Mouse (Mus musculus) forebrain, embryonic 13.5 days (tissue): ENCODE data around the gene Fbxo46. TPM values are rescaled to one million over a fixed set of nuclear protein-coding genes. Genes with fewer than 3 reads are reported as not detected.
"Not testable (repeated sequence)": the region's sequence is repeated elsewhere in the genome, so short reads cannot be mapped to it uniquely, and the experiment has no call there.

Experiments used
- ATAC-seq: fragments of 200-750 bp; cut with Nextera tagmentation; 2 replicates; pipeline ENCODE4 v1.8.0; 2017
- H3K27ac ChIP-seq: fragments of 300-500 bp; sonication (generic); 2 replicates; pipeline ENCODE4 v1.5.1; 2015; ENCODE audit warnings: inconsistent platforms, mild to moderate bottlenecking, moderate library complexity
- H3K27me3 ChIP-seq: fragments of 300-500 bp; sonication (generic); 2 replicates; pipeline ENCODE4 v1.6.1; 2015; ENCODE audit warnings: mild to moderate bottlenecking, inconsistent platforms
- H3K36me3 ChIP-seq: fragments of 300-500 bp; sonication (generic); 2 replicates; pipeline ENCODE4 v1.6.1; 2015; ENCODE audit warnings: mild to moderate bottlenecking, inconsistent platforms; ENCODE audit not compliant: poor library complexity, severe bottlenecking
- H3K4me1 ChIP-seq: fragments of 300-500 bp; sonication (generic); 2 replicates; pipeline ENCODE4 v1.6.1; 2015; ENCODE audit warnings: inconsistent platforms
- H3K4me2 ChIP-seq: fragments of 300-500 bp; sonication (generic); 2 replicates; pipeline ENCODE4 v1.6.1; 2015; ENCODE audit warnings: inconsistent platforms, mild to moderate bottlenecking, moderate library complexity
- H3K4me3 ChIP-seq: fragments of 300-500 bp; sonication (generic); 2 replicates; pipeline ENCODE4 v1.5.1; 2015; ENCODE audit warnings: mild to moderate bottlenecking, inconsistent platforms
- H3K9ac ChIP-seq: fragments of 300-500 bp; sonication (generic); 2 replicates; pipeline ENCODE4 v1.6.1; 2015; ENCODE audit warnings: mild to moderate bottlenecking, inconsistent platforms
- H3K9me3 ChIP-seq: fragments of 300-500 bp; sonication (generic); replicated peaks from 2 replicates; pipeline ENCODE4 v1.6.1; 2016; ENCODE audit warnings: inconsistent platforms
- WGBS: fragments of 180-500 bp; shearing (Covaris S2); methylation state at CpG from one replicate; pipeline ENCODE4 v1.1.7; 2015; 5-methylcytosine and 5-hydroxymethylcytosine counted together
- polyA plus RNA-seq: library from polyadenylated mRNA; unstranded; fragments of >200 nt; fragmentation: Nextera tagmentation; extraction: Ambion mirVana; gene quantifications from 2 replicates; pipeline ENCODE4 v1.2.1, GENCODE M21; 2015

Gene Fbxo46
- polyA plus RNA-seq, 1 experiment from 2014 or later = 19.1 TPM

GRCm38 (mm10) chr7:19137380-19137779, 17.7 kb downstream of the Fbxo46 start:
- no peak overlapping the region for H3K9ac ChIP-seq
- no peak overlapping the region for H3K4me3 ChIP-seq
- H3K27ac ChIP-seq = no peak overlapping the region
- no peaks in the 10 kb centered on the region for H3K27me3 ChIP-seq
- H3K4me2 ChIP-seq = no peak overlapping the region
- WGBS = 46% methylated on average over 5 of the region's 5 CpGs
- no peak for ATAC-seq
- H3K9me3 ChIP-seq = no peaks in the 10 kb centered on the region
- peaks cover 78% of the 10 kb centered on the region for H3K36me3 ChIP-seq
- no peaks in the 10 kb centered on the region for H3K4me1 ChIP-seq

- Histone ChIP-seq H3K27ac (no peak overlapping the region), H3K4me3 (no peak overlapping the region), H3K9me3 (no peaks in the 10 kb centered on the region), H3K4me1 (peaks cover 31% of the 10 kb centered on the region), H3K9ac (no peak overlapping the region), H3K27me3 (no peaks in the 10 kb centered on the region), H3K4me2 (no peak overlapping the region), H3K36me3 (peaks cover 19% of the 10 kb centered on the region)
- WGBS = 90% methylated on average over 10 of the region's 10 CpGs
- ATAC-seq = no peak
Measured at GRCm38 (mm10) chr7:19146793-19147192, 27.1 kb downstream of the Fbxo46 start.

- Histone ChIP-seq H3K9ac (peak overlapping the region; percentile 34), H3K4me3 (peak overlapping the region; percentile 70; the same call in 1 of the 2 replicates)
- no peak for ATAC-seq
Measured at GRCm38 (mm10) chr7:19147497-19148045, 27.9 kb downstream of the Fbxo46 start.

GRCm38 (mm10) chr7:19148180-19148874, 28.7 kb downstream of the Fbxo46 start:
- WGBS = 14% methylated on average over 20 of the region's 20 CpGs
- ATAC-seq = no peak
- H3K4me3 ChIP-seq = peak overlapping the region; percentile 70
- H3K27ac ChIP-seq = peak overlapping the region; percentile 86
- H3K9ac ChIP-seq = peak overlapping the region; percentile 71
- H3K27me3 ChIP-seq = no peaks in the 10 kb centered on the region
- H3K4me2 ChIP-seq = peak overlapping the region; percentile 86
- H3K4me1 ChIP-seq = peaks cover 31% of the 10 kb centered on the region
- H3K9me3 ChIP-seq = no peaks in the 10 kb centered on the region
- peaks cover 22% of the 10 kb centered on the region for H3K36me3 ChIP-seq

More at GRCm38 (mm10) chr7:19147497-19148045, 27.9 kb downstream of the Fbxo46 start:
- WGBS = 56% methylated on average over 6 of the region's 6 CpGs
- no peak overlapping the region for H3K27ac ChIP-seq
- H3K9me3 ChIP-seq = no peaks in the 10 kb centered on the region
- peak overlapping the region; percentile 86 for H3K4me2 ChIP-seq
- H3K36me3 ChIP-seq = peaks cover 20% of the 10 kb centered on the region
- peaks cover 31% of the 10 kb centered on the region for H3K4me1 ChIP-seq
- H3K27me3 ChIP-seq = no peaks in the 10 kb centered on the region

- WGBS = under 1% methylated on average over 43 of the region's 43 CpGs
- peak within 1 kb of the TSS; percentile 84 for H3K9ac ChIP-seq
- H3K4me3 ChIP-seq = peak within 1 kb of the TSS; percentile 70
- peaks cover 29% of the 10 kb centered on the region for H3K36me3 ChIP-seq
- peaks cover 31% of the 10 kb centered on the region for H3K4me1 ChIP-seq
- H3K27ac ChIP-seq = peak within 1 kb of the TSS; percentile 86
- peak within 1 kb of the TSS; percentile 86 for H3K4me2 ChIP-seq
- no peaks in the 10 kb centered on the region for H3K27me3 ChIP-seq
- ATAC-seq = peak; percentile 97
- H3K9me3 ChIP-seq = no peaks in the 10 kb centered on the region
Measured at GRCm38 (mm10) chr7:19148875-19149541, 29.3 kb downstream of the Fbxo46 start, which contains the start of gene Qpctl. Gene Qpctl (minus strand): TSS chr7:19149291.

- Histone ChIP-seq H3K4me3 (peak within 1 kb of the TSS; percentile 70), H3K4me2 (peak within 1 kb of the TSS; percentile 86), H3K9ac (peak within 1 kb of the TSS; percentile 84), H3K9me3 (no peaks in the 10 kb centered on the region), H3K27ac (peak within 1 kb of the TSS; percentile 86), H3K36me3 (peaks cover 35% of the 10 kb centered on the region), H3K27me3 (no peaks in the 10 kb centered on the region), H3K4me1 (peaks cover 31% of the 10 kb centered on the region)
- WGBS = under 1% methylated on average over 24 of the region's 24 CpGs
- ATAC-seq = peak; percentile 92
Measured at GRCm38 (mm10) chr7:19149626-19150025, 30.0 kb downstream of the Fbxo46 start, which contains the start of gene Snrpd2. Gene Snrpd2 (plus strand): TSS chr7:19149722.

GRCm38 (mm10) chr7:19151121-19151520, 31.5 kb downstream of the Fbxo46 start:
- WGBS = 90% methylated on average over 10 of the region's 10 CpGs
- not testable (repeated sequence) for H3K9ac ChIP-seq, H3K27me3 ChIP-seq, ATAC-seq, H3K27ac ChIP-seq, H3K9me3 ChIP-seq
- H3K4me3 ChIP-seq = peak overlapping the region; percentile 70; the same call in 1 of the 2 replicates
- H3K4me1 ChIP-seq = peaks cover 31% of the 10 kb centered on the region
- H3K36me3 ChIP-seq = peaks cover 37% of the 10 kb centered on the region
- peak overlapping the region; percentile 86; the same call in 1 of the 2 replicates for H3K4me2 ChIP-seq

GRCm38 (mm10) chr7:19154796-19155195, 35.1 kb downstream of the Fbxo46 start:
- Histone ChIP-seq H3K27ac (no peak overlapping the region), H3K9ac (no peak overlapping the region), H3K36me3 (peaks cover 37% of the 10 kb centered on the region), H3K4me3 (no peak overlapping the region), H3K9me3 (no peaks in the 10 kb centered on the region), H3K27me3 (peaks cover 12% of the 10 kb centered on the region), H3K4me1 (peaks cover 36% of the 10 kb centered on the region), H3K4me2 (no peak overlapping the region)
- 72% methylated on average over 8 of the region's 8 CpGs for WGBS
- ATAC-seq = no peak

- Histone ChIP-seq H3K36me3 (peaks cover 37% of the 10 kb centered on the region), H3K27me3 (peaks cover 23% of the 10 kb centered on the region), H3K4me1 (peaks cover 34% of the 10 kb centered on the region), H3K9me3 (no peaks in the 10 kb centered on the region), H3K4me2 (no peak overlapping the region), H3K9ac (no peak overlapping the region), H3K4me3 (no peak overlapping the region), H3K27ac (no peak overlapping the region)
- no peak for ATAC-seq
- WGBS = 60% methylated on average over 13 of the region's 13 CpGs
Measured at GRCm38 (mm10) chr7:19155825-19156475, 36.3 kb downstream of the Fbxo46 start.

- peak overlapping the region; percentile 45; the same call in 1 of the 2 replicates for H3K9ac ChIP-seq
- peak overlapping the region; percentile 81 for H3K27ac ChIP-seq
- no peaks in the 10 kb centered on the region for H3K9me3 ChIP-seq
- H3K4me3 ChIP-seq = peak overlapping the region; percentile 24
- peaks cover 30% of the 10 kb centered on the region for H3K4me1 ChIP-seq
- peak; percentile 77 for ATAC-seq
- H3K27me3 ChIP-seq = peaks cover 26% of the 10 kb centered on the region
- 6% methylated on average over 30 of the region's 30 CpGs for WGBS
- H3K4me2 ChIP-seq = peak overlapping the region; percentile 54
- H3K36me3 ChIP-seq = peaks cover 28% of the 10 kb centered on the region
Measured at GRCm38 (mm10) chr7:19157160-19157800, 37.6 kb downstream of the Fbxo46 start.

GRCm38 (mm10) chr7:19158601-19159000, 38.9 kb downstream of the Fbxo46 start:
- H3K4me1 ChIP-seq = peaks cover 30% of the 10 kb centered on the region
- 64% methylated on average over 11 of the region's 11 CpGs for WGBS
- no peaks in the 10 kb centered on the region for H3K9me3 ChIP-seq
- no peak overlapping the region for H3K4me2 ChIP-seq
- no peak overlapping the region for H3K4me3 ChIP-seq
- H3K36me3 ChIP-seq = peaks cover 15% of the 10 kb centered on the region
- H3K27ac ChIP-seq = no peak overlapping the region; the same call in 1 of the 2 replicates
- ATAC-seq = peak; percentile 29; the same call in 1 of the 2 replicates
- H3K9ac ChIP-seq = peak overlapping the region; percentile 26; the same call in 1 of the 2 replicates
- peaks cover 28% of the 10 kb centered on the region for H3K27me3 ChIP-seq
